Mouse (Mus musculus) cerebellum, adult (tissue): Measurements from ENCODE around the gene Coq10a.

Source experiments
- ATAC-seq: cut with Nextera tagmentation; 2 replicates; pipeline ENCODE4 v1.9.2; 2017; ENCODE audit warnings: mild to moderate bottlenecking, moderate library complexity, mixed read lengths; ENCODE audit not compliant: insufficient number of reproducible peaks, low FRiP score, low TSS enrichment

The Coq10a gene

DNA sequence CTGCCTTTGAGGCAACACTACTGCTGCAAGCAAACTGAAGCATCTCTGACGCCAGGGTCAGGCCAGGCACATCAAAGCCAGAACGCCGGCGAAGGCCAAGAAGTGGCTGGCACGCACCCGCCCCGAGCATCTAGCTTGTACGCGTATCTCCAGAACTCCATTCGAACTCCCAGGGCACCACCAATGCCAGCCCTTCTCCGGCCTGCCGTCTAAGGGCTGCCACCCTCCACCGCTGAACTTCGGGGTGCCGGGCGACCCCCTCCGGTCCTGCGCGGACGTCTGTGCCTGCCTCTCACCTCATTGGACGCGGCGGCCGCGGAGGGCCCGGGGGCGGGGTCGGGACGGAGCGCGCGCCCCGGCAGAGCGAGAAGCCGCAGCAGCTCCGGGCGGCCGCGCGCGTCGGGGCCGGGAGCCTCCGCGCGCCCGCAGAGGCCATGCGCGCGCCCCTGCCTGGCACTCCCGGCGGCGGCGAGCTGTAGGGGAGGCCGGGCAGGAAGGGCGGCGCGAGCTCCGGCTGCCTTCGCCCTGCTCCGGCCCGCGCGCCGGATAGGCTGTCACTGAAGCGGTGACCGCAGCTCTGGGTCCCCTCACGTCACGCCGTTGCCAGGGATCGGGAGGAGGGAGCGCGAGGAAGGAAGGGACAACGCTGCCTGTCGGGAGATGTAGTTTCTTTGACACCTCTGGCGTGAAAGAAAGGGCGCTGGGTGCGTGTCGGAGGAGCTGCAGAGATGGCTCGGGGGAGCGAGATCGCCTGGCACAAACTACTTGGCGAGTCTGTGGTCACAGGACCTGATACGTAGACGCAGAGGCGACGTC, at the start of gene Coq10a:
Coq10a (minus strand) TSS at position 596 of the 816 bp plus-strand sequence.
- ATAC-seq: peak; percentile 91

DNA sequence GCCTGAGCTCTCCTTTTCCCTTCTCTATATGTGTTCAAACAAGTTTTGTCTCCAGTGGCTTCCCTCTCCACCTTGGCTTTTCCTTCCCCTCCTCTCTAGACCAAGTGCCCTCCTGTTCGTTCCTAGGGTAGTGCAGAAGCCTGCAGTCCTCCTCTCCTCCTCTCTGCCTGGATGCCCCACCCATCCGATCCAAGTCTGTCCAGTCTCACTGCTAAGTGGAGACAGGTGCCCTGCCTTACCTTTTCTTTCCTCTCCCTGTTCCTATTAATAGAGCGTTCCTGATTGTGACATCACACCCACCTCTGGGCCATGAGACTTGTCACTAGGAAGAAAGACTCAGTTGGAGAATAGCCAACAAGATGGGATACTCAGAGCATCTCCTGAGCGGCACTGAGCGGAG, 46.1 kb upstream of the Coq10a start:
- ATAC-seq: no peak

DNA sequence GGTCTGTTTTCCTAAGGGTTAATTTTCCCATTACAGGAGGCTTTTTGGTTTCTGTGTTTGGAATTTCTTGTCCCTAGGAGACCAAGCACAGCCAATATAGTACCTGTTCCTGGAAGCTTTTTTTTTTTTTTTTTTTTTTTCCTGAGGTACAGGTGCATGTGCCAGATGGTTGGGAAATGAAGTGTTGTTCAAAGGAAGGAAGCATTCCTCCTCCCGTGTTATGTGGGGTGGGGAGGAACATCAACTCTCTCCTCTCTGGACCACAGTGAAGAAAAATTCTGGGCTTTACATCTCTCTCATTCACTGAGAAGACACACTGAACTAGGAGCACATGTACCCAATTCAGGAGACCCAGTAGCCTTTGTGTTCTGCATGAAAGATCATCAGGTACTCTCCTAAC, 44.3 kb upstream of the Coq10a start:
- no peak for ATAC-seq

DNA sequence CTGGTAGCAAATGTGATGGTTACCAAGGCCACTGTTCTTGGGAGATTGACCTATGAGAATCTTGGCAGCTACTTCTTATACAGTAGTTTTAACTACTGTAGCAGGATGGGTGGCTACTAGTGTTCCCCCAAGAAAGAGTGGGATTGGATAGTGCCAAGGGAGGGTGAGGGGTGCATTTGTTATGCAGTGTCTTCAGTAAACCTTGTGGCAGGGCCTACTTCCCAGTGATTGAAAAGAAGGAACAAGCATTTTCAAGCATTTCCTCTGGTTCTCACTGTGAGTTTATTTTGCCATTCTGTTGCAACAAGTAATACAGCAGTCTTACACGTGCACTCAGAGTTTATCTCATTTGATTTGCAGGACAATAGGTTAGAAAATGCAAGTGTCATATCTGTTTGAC, 43.8 kb upstream of the Coq10a start:
- ATAC-seq: no peak

DNA sequence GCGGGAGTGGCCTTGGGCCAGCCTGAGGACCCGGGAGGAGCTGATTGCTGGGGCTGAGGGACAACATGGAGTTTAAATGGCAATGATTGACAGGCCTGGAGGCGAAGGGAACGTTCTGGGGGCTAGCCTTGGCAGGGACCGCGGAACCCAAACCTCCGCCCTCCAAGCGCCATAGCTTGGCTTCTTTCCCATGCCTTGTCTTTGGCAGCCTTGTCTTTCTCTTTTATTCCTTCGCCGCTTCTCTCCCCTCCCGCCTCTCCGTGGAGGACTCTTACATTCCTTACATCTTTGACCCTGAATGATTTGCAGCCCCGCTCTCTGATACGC, 43.2 kb upstream of the Coq10a start:
- no peak for ATAC-seq

DNA sequence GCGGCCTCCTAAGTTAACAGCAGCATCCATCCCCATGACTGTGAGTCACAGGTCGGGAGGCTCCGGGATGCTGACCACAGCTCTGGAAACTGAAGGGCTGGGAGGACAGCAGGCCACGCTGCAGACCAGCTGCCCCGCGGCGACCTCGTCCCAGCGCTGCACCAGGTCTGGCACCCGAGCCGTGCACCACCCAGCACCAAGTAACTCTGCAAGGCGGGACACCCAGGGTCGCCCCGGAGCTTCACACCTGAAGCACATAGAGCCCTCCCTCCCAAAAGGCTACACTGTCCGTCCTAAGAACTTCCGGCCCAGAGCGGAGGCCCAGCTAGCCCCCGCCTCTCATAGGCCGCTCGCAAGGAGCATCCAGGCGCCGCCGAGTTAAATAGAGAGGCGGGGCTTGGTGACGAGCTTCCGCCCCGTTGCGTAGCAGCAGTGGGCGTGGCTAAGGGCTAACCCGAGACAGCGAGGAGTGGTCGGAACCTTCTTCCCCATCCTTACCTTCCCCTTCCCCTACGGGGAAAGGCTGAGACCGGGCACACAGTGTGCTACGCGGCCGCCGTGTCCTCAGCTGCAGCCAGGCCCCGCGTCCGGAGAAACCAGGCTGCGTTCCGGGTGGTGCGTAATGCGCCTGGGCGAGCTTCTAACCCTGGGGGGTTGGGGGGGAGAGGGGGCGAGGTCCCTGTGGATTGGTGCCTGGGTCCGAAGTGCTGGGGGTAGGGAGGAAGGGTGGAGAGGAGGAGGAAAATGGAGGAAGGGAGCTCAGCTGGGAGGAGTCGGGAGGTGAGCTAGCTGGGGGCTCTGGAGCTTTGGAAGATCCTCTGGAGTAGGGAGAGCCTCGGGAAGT, 42.6 kb upstream of the Coq10a start, which contains the start of the genes Nabp2 and Rnf41:
Nabp2 (minus strand) TSS at position 282 of the 844 bp plus-strand sequence.
Rnf41 (plus strand) TSS at position 447 of the 844 bp plus-strand sequence.
- peak; percentile 76 for ATAC-seq

DNA sequence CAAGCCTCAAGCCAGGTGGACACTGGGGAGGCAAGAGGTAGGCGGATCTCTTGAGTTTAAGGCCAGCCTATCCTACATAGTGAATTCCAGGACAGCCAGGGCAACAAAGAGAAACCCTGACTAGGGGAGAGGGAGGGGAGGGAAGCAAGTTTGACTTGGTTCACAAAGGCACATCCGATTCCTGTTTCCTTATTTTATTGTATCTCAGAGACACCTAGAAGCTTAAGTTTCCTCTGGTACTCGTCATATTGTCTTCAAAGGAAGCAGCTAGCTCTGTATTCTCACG, 41.7 kb upstream of the Coq10a start:
- ATAC-seq: no peak

DNA sequence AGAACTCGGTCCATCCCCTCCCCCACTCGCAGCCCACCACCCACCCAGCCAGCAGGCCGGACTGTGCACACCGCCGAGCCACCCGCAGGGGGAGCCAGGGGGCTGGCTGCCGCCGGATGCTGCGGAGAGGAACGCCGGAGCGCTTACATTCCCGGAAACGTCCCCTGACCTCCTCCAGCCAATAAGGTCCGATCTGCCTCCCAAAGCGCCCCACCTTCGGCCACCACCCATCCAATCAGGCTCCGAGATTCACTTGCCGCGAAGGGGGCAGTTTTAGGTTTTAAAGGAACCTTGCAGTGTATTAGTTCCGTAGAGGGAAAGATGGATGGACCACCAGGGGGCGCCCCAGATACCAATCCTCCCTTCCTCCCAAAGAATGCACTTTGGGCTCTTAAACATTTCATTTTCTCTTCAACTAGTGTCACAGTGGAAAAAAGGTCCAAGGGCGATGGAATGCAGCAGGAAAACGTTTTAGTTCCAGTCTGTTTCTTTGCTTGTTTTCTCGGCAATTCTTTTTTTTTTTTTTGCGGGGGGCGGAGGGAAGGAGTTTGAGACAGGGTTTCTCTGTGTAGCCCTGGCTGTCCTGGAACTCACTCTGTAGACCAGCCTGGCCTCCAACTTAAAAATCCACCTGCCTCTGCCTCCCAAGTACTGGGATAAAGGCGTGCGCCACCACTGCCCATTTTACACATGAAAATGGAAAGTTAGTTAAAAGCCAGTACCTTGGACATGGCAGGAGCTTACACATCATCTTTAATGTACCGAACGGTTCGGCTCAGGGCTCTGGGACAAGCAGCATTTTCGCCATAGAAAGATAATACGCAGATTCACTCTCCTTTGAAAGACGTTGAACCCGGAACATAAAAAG, 41.1 kb upstream of the Coq10a start:
- peak; percentile 96 for ATAC-seq

DNA sequence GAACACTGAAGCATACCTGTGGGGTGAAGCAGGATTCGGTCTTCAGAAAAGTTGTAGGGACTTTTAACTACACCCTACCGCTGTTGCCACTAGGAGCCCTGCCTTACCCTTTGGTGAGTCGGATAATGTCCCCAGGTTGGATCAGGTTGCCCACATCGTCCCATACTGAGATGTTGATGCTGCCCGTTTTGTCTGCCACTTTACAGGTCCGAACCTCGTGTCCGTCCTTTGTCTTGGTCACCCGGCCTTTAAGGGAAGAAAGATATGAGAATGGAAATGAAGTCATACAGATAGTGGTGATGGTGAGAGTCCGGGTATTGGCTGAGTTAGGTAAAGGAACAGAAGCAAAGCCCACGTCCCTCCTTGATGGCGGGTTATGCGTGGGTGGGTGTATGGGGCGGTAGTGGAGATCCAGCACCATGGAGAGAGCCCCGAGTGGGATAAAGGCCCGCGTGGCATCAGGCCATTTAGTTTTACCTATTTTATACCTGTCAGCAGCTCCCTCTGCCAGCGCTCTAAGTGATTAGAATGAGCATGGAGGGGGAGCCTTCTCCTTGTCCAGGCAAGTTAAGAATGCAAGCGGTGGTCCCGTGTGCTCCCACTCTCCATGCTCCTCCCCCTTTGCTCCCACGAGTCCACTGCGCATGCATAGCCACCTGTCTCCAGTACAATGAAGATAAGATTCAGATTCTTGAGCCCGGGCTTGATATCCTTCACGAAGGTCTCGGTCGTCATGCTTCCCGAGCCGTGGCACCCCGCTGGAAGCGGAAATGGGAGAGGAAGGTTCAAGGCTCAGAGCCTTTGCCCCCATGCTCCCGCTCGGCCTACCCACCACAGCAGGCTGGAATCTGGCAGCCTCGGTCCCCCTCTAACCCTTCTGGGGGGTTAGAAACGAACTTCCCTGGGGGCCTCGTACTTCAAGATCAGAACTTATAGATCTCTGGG, 40.1 kb upstream of the Coq10a start:
- ATAC-seq: no peak

DNA sequence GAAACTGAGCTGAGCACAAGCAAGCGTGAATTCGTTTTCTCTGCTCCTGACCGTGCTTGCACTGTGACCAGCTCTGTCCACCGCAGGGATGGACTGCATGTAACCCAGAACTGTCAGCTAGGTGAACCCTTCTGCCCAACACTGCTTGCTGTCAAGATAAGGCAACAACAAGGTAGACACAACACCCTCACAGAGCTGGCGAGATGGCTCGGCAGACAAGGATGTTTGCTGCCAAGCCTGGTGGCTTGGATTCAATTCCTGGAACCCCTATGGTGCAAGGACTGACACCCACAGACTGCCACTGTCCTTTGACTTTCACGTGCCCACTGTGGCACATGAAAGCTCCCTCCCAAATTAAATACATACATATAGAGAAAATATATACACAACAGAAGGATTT, 35.1 kb upstream of the Coq10a start:
- peak; percentile 60; the same call in 1 of the 2 replicates for ATAC-seq

DNA sequence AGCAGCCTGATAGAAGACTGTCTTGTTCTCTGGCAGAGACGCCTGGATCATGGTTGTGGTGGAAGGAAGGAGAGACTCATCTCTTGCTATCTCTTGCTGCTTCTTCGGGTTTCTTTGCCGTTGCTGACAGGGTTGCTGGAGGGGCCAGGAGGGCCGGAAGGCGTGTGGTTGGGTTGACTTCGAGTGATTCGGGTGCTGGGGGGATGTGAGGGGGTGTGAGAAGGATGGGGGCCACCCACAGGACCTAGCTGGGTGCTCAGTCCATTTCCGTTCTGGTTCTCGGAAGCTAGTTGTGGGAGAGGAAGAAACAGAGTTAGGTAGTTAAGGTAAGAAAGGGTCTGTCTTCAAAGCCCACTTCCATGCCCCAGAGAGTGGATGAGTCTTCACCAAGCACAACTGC, 32.8 kb upstream of the Coq10a start:
- ATAC-seq: no peak

DNA sequence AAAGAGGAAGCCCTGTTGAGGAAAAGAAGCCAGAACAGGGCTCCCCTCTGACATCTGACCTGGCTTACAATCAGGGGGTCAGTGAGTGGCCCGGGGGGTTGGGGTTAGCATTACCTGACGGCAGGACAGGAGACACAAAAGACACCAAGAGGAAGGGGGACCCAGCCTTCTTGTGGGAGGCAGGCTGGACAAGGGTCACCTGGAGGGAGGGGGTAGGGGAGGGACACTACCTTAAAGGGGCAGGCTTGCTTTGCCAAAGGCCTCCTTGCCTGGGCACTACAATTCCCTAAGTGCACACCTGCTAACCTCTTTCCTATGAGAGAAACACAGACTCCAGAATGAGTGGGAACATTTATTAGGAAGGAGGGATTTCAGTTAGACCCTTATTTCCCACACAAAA, 32.3 kb upstream of the Coq10a start, which contains the start of gene Slc39a5:
Slc39a5 (minus strand) TSS at position 174 of the 400 bp plus-strand sequence.
- ATAC-seq: no peak

DNA sequence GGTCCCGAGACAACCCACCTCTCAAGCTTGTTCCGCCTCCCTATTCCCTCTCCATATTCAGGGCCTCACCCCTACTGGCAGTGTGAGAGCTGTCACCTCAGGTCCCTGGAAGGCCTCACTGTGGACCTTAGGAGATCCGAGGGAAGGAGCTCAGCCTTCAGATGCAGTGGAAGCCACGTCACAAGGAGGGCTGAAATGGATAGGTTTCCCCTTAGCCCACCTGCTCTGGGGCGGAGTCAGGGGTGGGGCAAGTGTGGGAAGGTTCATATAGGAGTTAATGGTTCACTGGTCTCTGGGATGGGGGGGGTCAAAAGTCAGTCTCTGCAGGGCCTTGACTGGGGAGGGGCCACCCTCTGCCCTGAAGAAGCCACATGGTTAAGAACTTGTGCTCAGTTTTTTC, 31.5 kb upstream of the Coq10a start:
- no peak for ATAC-seq

DNA sequence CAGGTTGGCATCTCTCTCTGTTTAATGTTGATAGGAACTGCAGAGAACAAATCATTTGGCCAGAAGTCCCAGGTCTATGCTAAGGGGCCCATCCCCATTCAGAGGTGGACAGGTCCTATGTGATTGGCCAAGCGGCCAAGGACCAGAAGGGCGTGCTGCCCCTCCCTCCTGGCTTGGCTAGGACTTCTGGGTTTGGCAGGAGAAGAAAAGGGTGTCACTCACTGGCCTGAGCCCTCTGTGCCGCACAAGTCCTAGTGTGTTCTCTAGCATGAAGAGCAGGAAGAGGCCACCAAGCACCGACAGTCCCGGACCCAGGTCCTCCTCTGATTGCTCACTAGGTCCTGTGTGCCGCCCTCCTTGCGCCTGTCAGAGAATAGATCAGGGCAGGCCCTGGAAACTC, 28.7 kb upstream of the Coq10a start:
- no peak for ATAC-seq

DNA sequence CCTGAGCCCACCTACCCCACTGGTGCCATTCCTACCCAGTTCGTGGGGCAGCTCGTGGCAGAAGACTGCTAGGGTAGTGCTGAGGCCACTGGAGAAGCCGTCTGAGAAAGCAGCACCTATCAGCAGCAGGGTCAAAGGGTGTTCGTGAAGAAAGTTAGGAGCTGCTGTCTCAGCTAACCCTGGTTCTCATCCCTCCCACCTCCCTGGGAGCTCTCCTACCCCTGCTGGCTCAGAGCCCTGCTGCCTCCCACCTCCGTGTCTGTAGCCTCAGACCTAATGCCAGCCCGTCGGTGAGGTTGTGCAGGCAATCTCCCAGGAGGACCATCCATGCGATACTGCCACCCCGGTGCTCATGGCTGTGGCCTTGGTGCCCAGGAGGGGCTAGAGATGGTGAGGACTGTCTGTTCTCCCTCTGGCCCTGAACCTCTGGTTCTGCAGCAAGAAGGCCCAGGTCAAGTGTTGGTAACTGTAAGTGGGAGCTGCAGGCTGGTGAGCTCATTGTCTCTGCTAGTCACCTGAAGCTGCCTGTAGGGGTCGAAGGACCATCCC, 28.0 kb upstream of the Coq10a start:
- ATAC-seq: no peak

DNA sequence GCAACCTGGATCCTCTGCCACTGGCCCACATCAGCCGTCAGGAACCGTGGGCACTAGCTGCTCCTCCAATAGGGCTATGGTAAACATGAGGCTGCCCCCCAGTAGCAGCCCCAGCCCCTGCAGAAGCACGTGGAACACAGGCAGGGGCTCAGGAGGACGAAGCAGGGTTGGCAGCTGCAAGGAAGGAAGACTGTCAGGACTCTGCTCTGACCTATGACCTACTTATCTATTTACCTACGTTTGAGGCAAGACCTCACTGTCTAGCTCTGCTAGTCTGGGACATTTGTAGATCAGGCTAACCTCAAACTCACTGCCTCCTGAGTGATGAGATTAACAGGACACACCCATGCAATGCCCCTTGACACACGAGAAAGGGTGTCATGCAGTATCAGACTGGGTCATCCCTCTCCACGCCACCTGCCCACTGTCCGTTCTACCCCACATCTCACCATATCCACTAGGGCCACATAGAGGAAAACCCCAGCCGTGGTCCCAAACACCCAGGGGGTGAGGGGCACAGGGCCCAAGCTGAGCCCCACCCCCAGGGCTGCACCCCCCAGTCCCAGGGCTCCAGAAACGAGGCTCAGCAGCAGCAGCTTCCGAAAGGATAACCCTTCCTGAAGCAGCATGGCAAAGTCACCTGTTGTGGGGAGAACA, 27.3 kb upstream of the Coq10a start:
- no peak for ATAC-seq

DNA sequence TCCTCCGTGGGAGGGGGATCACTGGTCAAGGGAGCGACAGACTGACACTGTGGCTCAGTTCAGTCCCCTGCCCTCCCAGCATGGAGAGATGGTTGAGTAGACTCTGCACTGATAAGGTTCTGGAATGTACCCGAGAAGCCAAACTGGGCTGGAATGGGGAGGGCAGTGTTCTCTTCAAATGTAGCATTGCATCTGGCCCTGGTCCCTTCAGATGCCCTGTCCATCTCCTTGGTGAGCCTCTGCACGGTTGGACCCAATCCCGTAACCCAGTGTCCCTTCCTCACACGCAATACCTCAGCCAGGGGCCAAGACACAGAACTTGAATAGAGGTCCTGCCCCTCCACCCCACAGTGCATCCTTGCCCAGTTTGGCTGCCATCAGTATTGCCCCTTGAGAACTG, 23.1 kb upstream of the Coq10a start:
- ATAC-seq: no peak

DNA sequence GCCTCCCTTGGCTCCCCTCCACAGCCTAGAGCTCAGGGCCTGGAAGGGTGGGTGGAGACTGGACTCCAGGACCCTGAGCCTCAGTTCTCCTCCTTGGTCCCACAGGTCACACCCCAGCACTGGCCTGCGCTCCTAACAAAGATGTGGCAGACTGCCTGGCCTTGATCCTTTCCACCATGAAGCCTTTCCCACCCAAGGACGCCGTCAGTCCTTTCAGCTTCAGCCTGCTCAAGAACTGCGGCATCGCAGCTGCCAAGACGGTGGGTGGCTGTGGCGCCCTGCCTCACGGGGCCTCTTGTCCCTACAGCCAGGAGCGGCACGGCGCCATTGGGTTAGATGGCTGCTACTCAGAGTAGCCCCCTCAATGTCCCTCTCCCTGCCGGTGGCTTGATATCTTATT, 21.6 kb upstream of the Coq10a start:
- no peak for ATAC-seq

DNA sequence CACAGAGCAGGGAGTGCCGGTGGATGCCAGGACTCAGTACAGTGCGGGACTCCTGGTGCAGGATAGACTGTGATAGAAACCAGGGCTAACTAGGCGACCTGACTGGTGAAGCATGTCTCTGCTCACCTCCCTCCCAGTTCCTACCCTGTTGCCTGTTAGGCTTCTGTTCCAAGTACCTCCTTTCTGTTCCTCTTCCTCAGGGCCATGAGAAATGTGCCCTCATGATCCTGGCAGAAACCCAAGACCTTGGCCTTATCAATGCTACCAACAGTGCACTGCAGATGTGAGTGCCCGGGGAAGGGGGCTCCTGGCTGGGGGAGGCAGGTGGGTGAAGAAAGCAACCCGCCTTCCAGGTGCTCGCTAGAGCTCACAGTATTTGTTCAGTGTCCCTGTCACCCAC, 20.8 kb upstream of the Coq10a start:
- no peak for ATAC-seq
